Mouse (Mus musculus) layer of hippocampus, adult 9-11 months (tissue): Measurements from ENCODE around the gene Tmem108.

Source experiments
- DNase-seq: peaks from one replicate; pipeline ENCODE4 v3.0.0; 2022

The Tmem108 gene

DNA sequence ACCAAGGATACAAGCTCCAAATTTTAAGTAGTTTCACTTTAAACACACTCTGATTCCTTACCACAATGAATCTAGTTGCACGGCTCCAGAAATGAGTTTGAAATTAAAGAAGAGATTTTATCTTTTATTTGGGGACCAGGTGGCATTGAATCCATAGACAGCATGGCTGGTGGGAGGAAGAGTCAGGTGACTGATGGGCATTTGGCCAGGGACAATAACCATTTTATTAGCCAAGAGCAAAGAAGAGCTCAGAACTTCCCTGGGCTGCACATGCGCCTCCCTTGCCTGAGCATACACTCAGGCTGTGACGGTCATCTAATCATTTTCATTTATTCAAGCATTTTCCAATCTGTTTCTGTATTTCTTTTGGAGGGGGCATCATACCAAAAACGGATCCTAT is 135.5 kb downstream of the Tmem108 start:
- DNase-seq: peak; percentile 36

DNA sequence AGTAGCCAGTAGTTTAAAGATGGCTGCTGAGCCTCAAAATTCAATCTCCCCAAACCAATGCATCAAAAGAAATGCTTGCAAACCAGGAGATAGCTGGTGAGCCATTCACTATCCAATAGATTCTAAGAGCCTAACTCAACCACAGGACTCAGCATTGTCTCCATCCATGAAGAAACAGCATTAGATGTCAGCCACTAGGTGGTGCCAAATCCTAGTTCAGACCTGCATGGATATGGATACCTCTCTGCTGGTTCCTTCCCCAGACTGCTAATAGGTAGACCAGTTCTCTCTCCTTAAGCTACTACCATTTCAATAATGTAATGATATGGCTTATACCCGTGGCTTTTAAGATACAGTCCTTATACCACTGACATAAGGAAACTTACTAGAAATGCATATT is 137.0 kb downstream of the Tmem108 start:
- peak; percentile 59 for DNase-seq

DNA sequence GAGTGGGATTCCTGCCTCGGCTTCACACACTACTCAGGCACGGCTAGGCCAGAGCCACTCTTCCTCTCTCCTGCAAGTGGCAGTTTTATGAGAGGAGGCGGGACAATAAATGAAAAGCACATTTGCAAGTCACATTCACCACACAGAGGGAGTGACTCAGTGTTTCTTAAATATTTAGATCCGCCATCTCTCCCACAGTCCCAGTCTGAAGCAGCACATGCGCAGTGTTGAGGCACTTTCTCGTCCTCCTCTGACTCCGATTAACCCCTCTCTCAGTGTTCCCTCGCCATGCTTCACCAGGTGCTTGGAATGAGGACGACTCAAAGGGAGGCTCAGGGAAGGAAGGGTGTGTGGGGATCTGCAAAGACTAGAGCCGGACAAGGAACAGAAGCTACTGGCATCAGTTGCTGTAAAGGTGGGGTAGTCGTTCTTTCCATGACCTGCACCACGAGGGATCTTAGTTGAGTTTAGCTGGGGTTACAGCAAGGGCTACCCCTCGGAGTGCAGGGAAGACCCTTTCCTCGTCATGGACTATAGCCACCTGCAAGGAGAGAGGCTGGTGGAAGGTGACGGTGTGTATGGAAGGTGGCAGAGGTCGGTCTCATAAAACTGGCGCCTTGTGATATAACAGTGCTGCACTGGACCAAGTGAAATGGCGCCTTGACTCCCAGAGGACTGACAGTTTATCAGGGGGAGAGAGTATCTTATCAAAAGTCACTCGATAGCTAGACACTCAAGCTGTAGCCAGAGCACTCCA is 137.9 kb downstream of the Tmem108 start:
- peak; percentile 36 for DNase-seq

DNA sequence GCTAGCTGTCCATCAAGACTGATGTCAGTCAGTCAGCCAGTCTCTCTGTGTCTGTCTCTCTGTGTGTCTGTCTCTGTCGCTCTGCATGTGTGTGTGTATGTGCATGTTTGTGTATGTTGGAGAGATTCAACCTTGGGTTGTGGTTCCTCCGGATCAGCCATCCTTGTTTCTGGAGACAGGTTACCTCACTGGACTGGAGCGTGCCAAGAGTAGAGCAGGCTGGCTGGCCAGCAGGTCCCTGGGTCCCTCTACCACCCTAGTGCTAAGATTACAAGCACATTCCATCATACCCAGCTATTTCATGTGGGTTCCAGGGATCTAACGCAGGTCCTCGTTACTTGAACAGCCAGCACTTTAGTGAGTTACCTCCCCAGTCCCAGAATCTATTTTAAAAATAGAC is 138.6 kb downstream of the Tmem108 start:
- no peak for DNase-seq

DNA sequence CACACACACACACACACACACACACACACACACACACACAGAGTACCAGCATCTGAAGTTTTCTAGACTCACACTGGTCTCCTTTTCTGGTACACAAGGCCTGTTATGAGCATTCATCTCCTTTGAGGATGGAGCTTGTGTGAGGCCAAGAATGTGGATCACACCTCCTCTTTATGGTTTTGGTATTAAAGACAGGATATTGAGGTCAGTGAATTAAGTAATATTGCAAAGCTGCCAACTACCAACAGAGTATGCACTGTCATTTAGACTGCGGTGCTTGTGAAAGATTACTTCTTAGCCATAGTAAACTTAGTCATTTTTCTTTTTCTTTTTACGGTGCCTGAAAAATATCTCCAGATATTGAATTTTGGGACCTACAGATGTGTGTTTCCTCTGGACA is 139.8 kb downstream of the Tmem108 start:
- no peak for DNase-seq

DNA sequence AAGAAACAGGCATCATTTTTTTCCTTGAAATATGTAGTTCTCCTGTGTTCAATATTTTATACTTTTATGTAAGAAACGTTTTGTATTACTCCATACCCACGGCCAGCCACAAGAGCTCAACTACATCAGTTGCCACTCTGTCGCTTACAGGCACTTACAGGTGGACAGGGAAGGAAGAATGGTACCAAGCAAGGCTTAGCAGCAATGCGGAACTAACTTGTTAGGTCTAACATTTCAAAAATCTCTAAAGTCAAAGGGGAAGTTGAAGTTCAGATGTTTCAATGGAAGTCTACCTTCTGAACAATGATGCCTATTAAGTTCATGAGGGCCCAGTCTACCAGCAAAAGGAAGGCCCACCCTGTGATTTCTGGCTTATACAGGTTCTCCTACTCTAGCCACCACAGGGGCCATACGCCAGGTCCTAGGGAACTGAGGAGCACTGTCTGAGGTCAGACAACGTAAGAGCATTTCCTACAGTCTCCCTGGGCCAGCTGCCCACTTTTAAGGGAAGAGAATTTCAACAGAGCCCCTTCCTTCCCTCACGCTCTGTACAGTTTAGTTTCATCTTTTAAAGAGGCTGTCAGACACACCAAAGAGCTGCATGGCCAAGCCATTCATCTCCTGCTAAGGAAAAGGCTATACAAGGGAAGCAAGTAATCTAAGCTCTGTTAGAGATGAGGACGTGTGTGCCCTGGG is 141.0 kb downstream of the Tmem108 start:
- no peak for DNase-seq

DNA sequence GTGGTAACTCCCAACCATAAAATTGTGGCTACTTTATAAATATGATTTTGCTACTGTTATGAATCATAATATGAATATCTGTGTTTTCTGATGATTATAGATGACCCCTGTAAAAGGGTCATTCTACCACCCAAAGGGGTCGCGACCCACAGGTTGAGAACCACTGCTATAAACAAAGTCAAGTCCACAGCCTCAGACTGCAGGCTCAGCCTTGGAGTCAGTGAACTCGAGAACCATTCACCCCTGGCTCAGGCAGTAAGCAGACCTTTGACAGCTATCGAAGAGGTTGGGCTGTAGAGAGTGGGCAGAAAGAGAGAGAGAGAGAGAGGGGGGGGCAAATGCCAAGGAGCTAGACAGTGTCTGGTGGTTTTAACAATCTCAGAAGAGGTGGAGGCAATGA is 147.4 kb downstream of the Tmem108 start:
- DNase-seq: no peak

DNA sequence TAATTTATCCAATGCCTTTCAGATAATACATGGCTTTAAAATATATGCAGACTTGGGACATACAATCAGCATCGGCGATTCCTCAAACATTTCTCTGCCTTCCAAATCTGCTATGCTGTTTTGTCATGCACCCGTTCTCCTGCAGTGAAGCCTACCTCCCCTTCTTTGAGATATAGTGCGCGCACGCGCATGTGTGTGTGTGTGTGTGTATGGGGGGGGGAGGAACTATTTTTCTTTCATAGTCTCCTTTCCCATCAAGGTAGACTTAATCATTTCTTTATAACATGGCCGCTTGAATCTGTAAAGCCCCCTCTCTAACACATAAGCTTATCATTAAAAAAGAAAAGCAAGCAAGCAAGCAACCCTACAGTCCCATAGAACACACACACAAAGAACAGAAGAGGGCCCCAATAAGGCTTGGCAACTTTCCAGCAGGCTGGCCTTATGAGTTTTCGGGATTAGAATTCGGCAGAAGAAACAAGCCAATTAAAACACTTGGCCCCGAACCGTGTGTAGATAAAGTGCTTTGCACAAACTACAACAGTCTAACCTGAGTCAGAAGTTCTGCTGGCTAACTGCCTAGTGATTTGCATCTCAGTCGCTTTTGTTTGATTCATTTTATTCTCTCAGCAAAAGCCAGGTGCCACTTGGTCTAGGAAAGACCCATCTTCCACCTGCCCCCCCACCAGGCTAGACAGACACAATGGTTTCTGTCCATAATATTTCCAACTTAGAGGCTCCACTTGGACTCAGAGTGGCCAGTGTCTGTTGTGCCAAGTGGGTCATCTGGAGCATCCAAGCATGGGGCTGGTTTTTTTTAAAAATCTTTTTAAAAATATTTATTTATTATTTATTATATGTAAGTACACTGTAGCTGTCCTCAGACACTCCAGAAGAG is 153.2 kb downstream of the Tmem108 start:
- no peak for DNase-seq

DNA sequence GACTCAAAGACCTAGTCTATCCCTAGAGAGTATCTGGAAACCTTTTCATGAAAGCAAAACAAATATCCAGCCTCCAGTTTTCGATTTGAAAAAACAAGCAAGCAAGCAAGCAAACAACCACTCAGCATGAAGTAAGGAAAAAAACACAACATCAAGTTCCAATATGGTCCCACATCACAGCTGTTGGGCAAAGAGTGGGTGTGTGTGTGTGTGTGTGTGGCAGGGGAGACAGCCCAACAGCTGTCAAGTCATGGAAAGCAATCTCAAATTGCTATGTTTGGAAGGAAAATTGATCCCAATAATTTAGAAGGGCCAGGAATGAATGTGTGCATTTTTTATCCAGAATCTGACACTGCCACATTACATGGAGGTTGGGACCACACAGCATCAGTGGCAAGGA is 155.6 kb downstream of the Tmem108 start:
- DNase-seq: no peak

DNA sequence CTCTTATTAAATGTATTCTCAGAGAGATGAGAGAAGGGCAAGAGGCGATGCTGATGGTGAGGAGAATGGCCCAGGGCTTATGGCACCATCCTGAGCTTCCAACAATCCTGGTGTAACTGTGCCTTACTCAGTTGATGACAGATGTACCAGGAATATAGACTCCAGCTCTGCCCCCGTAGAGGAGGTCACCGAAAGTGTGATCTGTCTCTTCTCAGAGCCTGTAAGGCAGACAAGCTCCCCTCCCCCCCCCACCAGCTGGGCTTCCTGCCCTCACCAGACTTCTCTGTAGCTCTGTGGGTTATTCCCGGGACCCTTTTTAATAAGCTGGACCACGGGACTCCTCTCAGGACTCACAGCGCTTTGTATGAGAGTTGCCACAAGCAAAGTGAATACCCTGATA is 157.8 kb downstream of the Tmem108 start:
- no peak for DNase-seq

DNA sequence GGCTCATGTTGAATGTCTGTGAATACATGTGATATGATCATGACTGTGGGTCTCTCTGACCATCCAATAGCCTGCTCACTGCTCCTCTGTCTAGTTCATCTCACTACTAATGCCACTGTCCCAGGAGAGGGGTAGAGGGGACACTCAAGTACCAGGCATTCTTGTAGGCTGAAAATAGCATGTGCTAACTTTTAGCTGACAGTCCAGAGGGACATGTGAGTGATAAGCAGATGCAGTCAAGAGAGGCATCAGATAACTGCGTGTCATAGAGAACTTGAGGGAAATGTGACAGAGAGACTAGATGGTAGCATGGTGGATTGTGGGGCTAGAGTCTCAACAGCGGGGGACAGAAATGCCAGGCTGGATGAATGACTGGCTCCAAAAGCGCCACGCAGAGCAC is 159.8 kb downstream of the Tmem108 start:
- DNase-seq: no peak

DNA sequence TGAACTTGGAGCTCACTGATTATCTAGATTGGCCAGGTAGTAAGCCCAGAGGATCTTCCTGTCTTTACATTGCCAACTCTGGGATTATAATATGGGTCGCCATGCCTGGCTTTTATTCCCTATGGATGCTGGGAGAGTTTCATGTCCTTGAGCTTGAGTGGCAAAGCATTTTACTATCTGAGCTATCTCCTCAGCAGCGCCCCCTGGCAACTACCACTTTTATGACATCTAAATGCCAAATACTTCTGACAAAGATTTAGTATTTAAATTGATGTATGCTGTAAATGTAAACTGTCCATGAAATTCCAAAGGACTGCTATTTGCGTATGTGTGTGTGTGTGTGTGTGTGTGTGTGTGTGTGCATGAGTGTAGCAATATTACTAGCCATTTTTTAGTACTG is 160.8 kb downstream of the Tmem108 start:
- DNase-seq: no peak

DNA sequence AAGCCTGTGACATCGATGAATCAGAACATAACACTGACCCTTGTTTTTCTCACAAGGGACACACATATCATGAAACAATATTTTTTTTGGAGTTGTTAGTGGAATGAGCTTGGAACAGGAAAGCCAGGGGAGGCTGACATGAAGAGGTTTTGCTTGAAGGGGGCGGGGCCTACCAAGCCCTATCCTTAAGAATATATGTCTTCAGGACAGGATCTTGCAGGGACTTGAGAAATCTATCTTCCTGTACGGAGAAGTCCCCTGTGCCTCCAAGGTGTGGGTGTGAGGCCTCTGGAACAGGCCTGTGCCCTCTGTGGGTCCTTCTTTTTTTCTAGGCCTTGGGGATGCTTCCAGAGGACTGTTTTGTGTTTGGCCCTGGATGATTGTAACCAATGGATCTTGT is 161.7 kb downstream of the Tmem108 start:
- DNase-seq: no peak

DNA sequence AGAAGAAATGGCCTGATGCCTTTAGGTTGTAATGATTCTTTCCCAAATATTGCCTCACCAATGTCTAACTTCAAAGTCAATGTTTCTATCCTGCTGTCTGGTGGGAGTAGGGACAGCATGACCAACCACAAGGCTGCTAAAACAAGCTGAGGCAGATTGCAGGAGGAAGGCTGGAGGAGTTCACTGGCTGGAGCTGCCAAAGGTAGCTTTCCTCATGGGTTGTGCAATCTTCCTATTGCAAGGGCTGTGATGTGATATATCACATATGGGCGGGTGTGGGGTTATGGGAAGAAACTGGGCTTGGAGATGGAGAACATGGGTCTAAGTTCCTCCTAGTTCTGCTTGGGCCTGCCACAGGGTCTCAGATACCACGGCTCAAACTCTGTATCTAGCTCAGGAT is 163.8 kb downstream of the Tmem108 start:
- DNase-seq: peak; percentile 84

DNA sequence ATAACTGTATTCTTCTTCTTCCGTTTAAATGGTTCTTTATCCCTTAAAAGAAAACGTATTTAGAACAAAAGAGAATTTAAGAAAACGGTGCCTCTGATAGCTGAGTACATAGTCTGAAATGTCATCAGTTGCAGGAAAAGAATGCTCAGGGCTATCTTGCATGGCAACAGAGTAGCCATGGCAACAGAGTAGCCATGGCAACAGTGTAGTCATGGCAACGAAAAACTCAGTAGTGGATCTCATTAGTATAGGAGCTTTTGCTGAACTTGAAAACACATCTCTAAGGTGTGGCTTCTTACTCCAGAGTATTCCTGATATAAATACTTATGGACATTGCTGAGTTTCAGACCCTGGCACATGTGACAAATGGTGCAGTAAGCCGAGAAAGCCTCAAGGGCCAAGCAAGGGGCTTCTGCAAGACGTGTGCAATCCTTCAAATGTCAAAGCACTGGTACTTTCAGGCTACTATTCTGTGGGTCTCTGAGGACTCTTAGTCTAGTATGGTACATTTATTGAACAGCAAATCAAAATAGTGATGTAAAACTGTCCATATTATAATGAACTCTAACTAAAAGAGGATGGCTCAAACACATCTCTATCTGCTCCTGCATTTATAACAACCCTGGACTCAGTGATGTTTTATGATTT is 166.3 kb downstream of the Tmem108 start:
- peak; percentile 85 for DNase-seq

DNA sequence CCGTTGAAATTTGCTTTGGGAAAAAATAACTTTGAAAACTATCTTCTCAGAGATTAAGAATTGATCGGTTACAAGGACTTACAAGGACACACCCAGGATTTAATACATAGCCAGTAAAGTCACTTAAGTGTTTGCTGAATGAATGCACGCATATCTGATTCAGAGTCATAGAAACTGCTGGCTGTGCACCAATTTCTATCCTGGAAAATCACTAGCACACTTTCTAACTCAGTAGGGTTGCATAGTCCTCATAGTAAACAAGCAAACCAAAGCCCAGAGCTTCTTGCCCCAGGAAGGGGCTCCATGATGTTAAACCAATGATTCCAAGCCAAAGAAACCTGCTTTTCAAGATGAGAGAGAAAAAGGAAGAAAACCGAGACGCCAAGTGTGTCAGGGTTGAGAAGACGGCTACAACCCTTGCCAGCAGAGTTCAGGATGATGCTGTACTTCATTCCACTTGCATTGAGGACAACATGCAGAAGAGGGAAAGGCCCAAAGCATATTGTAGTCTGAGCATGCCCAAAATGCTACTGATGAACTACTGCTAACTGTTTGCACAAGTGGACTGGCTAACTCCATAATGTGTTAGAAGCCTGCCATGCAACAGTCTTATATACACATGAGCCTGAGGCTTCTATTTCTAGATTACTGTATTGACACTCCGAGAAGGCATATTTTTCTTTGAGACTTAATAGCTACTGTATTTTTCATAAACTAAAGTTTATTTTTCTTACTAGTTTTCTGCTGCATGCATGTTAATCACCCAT is 167.0 kb downstream of the Tmem108 start:
- DNase-seq: no peak

DNA sequence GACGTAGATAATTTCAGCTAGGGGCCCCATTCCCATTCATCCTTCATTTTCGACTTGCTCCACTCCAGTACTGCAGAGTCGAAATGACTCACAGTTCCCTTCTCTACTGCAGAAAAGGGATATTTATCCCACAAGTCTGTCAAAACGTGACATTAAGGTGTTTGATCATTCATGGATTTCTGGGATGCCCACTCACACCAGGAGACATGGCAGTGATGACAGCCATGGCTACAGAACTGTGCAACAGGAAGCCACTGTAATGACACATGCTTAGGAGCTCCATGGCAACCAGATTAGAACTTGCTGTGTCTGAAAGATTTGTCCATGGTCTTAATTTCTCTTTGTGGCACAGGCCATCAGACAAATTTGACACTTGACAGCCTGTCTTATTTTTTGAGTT is 168.6 kb downstream of the Tmem108 start:
- no peak for DNase-seq

DNA sequence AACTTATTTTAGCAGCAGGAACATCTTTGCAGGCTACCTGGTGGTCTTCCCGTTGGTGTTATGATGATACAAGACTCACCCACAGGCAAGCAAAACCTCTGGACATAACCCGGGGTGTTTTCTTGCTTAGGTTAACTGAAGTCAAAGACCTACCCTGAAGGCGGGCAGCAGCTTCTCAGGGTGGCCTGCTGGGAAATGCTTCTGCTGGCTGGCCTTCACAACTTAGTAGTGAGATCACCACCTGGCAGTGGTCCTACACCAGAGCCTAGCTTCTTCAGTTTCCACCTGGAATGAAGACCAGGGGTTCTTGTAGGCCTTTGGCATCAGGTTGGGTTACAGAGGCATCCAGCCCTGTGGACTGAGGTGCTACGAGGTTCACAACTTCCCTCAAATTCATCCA is 169.7 kb downstream of the Tmem108 start:
- no peak for DNase-seq

DNA sequence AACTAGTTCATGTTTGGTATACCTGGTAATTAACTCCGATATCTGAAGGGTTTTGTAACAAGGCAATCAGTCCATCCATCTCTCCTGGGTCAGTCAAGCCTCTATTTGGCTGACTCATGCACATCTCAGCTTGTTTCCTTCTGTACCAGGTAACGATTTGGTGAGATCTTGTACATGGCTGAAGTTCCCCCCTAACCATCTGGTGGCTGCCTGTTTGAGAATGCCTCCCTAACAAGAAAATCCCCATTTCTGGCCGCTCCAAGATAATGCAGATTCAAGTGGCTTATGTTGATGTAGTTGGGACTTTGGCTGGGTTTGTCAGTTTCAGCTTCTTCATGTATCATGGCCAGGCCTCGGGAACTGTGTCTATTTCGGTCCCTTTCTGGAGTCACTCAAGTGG is 170.8 kb downstream of the Tmem108 start:
- DNase-seq: no peak

DNA sequence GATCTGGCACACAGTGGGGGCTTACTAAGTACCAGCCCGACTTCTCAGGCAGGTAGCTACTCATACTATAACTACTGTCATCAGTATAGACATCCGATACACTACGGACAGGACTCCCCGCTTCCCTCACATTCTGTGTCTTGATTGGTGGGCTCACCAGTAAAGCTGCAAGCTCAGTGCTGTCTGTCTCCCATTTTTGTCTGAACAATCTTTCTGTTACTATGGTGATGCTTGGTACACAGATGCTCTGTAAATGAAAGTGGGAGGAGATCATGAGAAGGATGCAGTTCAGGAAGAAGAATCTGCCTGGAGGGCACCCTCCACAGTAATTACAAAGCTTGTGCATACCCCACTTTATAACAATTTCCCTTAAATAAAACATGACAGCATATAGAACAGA is 176.8 kb downstream of the Tmem108 start:
- DNase-seq: peak; percentile 82

DNA sequence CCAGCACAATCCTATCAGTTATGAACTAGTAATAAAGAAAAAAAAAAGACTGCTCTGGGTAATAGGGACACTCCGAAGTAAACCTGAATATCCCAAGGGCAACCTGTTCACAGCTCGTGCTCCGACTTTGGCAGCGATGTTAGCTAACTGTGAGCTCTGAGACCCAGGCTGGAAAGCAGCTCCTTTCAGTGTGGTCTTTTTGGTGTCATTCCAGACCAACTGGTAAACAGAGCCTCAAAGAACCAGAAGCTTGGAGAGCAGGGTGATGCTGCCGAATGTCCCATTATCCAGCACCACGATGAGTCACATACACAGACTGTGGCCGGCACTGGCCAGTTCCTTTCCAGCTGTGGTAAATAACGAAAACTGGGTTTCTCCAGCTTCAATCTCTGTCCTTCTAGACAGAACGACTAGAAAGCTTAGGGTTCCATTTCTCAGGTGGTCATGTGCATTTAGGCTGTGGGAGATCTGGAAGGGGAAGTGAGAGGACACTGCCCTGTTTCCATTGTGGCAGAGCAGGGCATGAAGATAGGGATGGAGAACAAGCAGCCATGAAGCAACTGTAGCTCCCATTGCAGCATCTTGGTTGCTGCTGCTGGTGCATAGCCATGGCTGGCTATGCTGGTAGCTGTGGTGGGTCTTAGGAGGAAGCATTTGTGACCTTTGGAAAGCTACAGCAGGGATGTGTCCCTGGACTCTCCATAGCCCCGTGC is 179.2 kb downstream of the Tmem108 start:
- no peak for DNase-seq

DNA sequence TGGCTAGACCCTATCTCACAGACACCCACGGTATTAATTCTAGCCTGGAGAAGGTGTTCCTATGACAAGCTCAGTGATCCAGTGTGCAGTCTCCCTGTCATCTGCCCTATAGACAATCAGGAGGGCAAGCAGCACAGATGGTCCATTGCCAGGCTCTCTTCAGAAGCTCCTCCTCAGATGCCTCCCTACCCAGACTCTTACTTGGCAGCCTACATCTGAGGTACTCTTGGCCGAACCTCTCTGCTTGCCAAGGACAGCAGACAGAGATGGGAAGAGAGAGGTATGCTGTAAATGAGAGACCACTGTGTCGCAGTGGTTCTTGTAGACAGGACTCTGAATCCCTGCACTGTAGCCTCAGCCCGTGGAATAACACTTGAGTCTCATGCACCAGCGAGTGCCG is 181.0 kb downstream of the Tmem108 start:
- no peak for DNase-seq
